Mouse (Mus musculus) liver, embryonic 14.5 days (tissue): Measurements from ENCODE around the gene Jaml. TPM values are rescaled to one million over a fixed set of nuclear protein-coding genes. Genes with fewer than 3 reads are reported as not detected.

Experiments
- ATAC-seq: fragments of 200-750 bp; cut with Nextera tagmentation; 2 replicates; pipeline ENCODE4 v1.8.0; 2017; ENCODE audit warnings: moderate number of reproducible peaks, mild to moderate bottlenecking, moderate library complexity; ENCODE audit not compliant: insufficient read depth
- DNase-seq, 3 experiments: peaks; one replicate each; pipeline ENCODE4 v3.0.0-alpha.2; 2012 to 2013; ENCODE audit warnings: low read depth in 3 of 3, low spot score in 3 of 3
- H3K27ac ChIP-seq: fragments of 300-500 bp; sonication (generic); 2 replicates; pipeline ENCODE4 v1.5.1; 2014; ENCODE audit warnings: moderate library complexity, mild to moderate bottlenecking, control low read depth, inconsistent platforms
- H3K27me3 ChIP-seq: fragments of 300-500 bp; sonication (generic); 2 replicates; pipeline ENCODE4 v1.6.1; 2014; ENCODE audit warnings: mild to moderate bottlenecking, low read length, moderate library complexity; ENCODE audit not compliant: control insufficient read depth, insufficient read depth
- H3K36me3 ChIP-seq: fragments of 300-500 bp; sonication (generic); replicated peaks from 2 replicates; pipeline ENCODE4 v1.6.1; 2014; ENCODE audit warnings: low read depth; ENCODE audit not compliant: control insufficient read depth, insufficient read depth
- H3K4me1 ChIP-seq, 2 experiments: fragments of 200-500 bp in 1 of 2; fragments of 300-500 bp in 1 of 2; sonication (generic) in 1 of 2; replicated peaks; 2 replicates each; pipeline ENCODE4 v1.6.1; 2012 to 2014; ENCODE audit warnings: antibody characterized with exemption in 1 of 2, inconsistent platforms in 1 of 2, low read length in 1 of 2; ENCODE audit not compliant: control insufficient read depth in 2 of 2, insufficient read depth in 2 of 2
- H3K4me2 ChIP-seq: fragments of 300-500 bp; sonication (generic); 2 replicates; pipeline ENCODE4 v1.6.1; 2014; ENCODE audit warnings: low read depth, mild to moderate bottlenecking, control low read depth, moderate library complexity
- H3K4me3 ChIP-seq, 2 experiments: fragments of 200-500 bp in 1 of 2; fragments of 300-500 bp in 1 of 2; sonication (generic) in 1 of 2; 2 replicates each; pipeline ENCODE4 v1.5.1; 2012 to 2014; ENCODE audit warnings: low read depth in 2 of 2, low read length in 2 of 2, mild to moderate bottlenecking in 2 of 2, control low read depth in 1 of 2, inconsistent platforms in 1 of 2, moderate library complexity in 1 of 2; ENCODE audit not compliant: insufficient read depth in 1 of 2
- H3K9ac ChIP-seq: fragments of 300-500 bp; sonication (generic); replicated peaks from 2 replicates; pipeline ENCODE4 v1.6.1; 2014; ENCODE audit warnings: mild to moderate bottlenecking, control low read depth, moderate library complexity
- H3K9me3 ChIP-seq: fragments of 300-500 bp; sonication (generic); 2 replicates; pipeline ENCODE4 v1.6.1; 2016; ENCODE audit warnings: low read length, mixed read lengths; ENCODE audit not compliant: control insufficient read depth
- CTCF ChIP-seq: IDR thresholded peaks from 2 replicates; pipeline ENCODE4 v1.5.1; 2016; ENCODE audit warnings: antibody characterized with exemption, low read depth, control low read depth
- EP300 ChIP-seq: IDR thresholded peaks from 2 replicates; pipeline ENCODE4 v1.6.1; 2016; ENCODE audit warnings: antibody characterized with exemption, low read depth
- WGBS: fragments of 180-500 bp; shearing (Covaris S2); extraction: QIAGEN DNeasy Blood & Tissue Kit; methylation state at CpG from one replicate; pipeline ENCODE4 v1.1.7; 2014; ENCODE audit not compliant: insufficient replicate concordance; 5-methylcytosine and 5-hydroxymethylcytosine counted together
- polyA plus RNA-seq, 2 experiments: library from polyadenylated mRNA; depleted of rRNA in 1 of 2; stranded (reverse) in 1 of 2; unstranded in 1 of 2; fragments of >200 nt; fragmentation: Nextera tagmentation in 1 of 2; extraction: Ambion mirVana in 1 of 2; gene quantifications; 2 replicates each; pipeline versions ENCODE4 v1.2.1 to v1.2.3; 2012 to 2014

Gene Jaml
- polyA plus RNA-seq, 2 experiments: 0.09 to 0.25 TPM

- Histone ChIP-seq H3K4me3 (peak overlapping the region in 1 of 2 experiments; percentile 25; a peak in 2 of 4 replicates), H3K27me3 (peaks cover 7% of the 10 kb centered on the region), H3K9ac (no peak overlapping the region), H3K9me3 (no peaks in the 10 kb centered on the region), H3K27ac (no peak overlapping the region), H3K4me2 (peak overlapping the region; percentile 47), H3K4me1 (no peaks in the 10 kb centered on the region), H3K36me3 (no peaks in the 10 kb centered on the region)
- TF ChIP-seq EP300: no peak
- no peak for TF ChIP-seq CTCF
- ATAC-seq (no peak), DNase-seq (no peak)
- WGBS: 9% methylated on average over 27 of the region's 27 CpGs
These were observed 66.7 kb downstream of the Jaml start for GRCm38 (mm10) chr9:45145533-45146266.

- no peak overlapping the region for H3K9ac ChIP-seq
- H3K27me3 ChIP-seq: peaks cover 7% of the 10 kb centered on the region
- DNase-seq: no peak
These were observed 67.2 kb downstream of the Jaml start for GRCm38 (mm10) chr9:45146267-45146597.

GRCm38 (mm10) chr9:45150933-45151332 lies 72.0 kb downstream of the Jaml start:
- Histone ChIP-seq H3K27me3 (peaks cover 2% of the 10 kb centered on the region), H3K9me3 (no peaks in the 10 kb centered on the region), H3K4me3 (no peak overlapping the region), H3K36me3 (no peaks in the 10 kb centered on the region), H3K4me2 (no peak overlapping the region), H3K9ac (no peak overlapping the region), H3K4me1 (no peaks in the 10 kb centered on the region), H3K27ac (no peak overlapping the region)
- TF ChIP-seq CTCF (no peak), EP300 (no peak)
- ATAC-seq (no peak), DNase-seq (no peak)
- WGBS: 36% methylated on average over 1 of the region's 1 CpGs

More at GRCm38 (mm10) chr9:45146267-45146597, 67.2 kb downstream of the Jaml start:
- ATAC-seq: no peak
- Histone ChIP-seq H3K36me3 (no peaks in the 10 kb centered on the region), H3K27ac (no peak overlapping the region), H3K4me2 (peak overlapping the region; percentile 47), H3K4me3 (peak overlapping the region in 1 of 2 experiments; percentile 25; a peak in 2 of 4 replicates), H3K9me3 (no peaks in the 10 kb centered on the region), H3K4me1 (no peaks in the 10 kb centered on the region)
- no peak for TF ChIP-seq EP300
- peak; percentile 71 for TF ChIP-seq CTCF
- WGBS: 3% methylated on average over 5 of the region's 5 CpGs

GRCm38 (mm10) chr9:45153361-45153760 lies 74.4 kb downstream of the Jaml start:
- ATAC-seq (no peak), DNase-seq (no peak)
- Histone ChIP-seq H3K27me3 (no peaks in the 10 kb centered on the region), H3K27ac (no peak overlapping the region), H3K36me3 (no peaks in the 10 kb centered on the region), H3K4me3 (no peak overlapping the region), H3K4me2 (no peak overlapping the region), H3K9me3 (no peaks in the 10 kb centered on the region), H3K4me1 (no peaks in the 10 kb centered on the region), H3K9ac (no peak overlapping the region)
- TF ChIP-seq EP300: no peak
- no peak for TF ChIP-seq CTCF
- 67% methylated on average over 7 of the region's 7 CpGs for WGBS

Other genes with a start within 250 kb of the Jaml start
- 2.3 and 3.0 TPM in 2 replicates for gene Kmt2a, start 197.9 kb upstream of the Jaml start, polyA plus RNA-seq (2012; rRNA removed)
- 2.3 TPM in 2 replicates for gene Kmt2a, start 197.9 kb upstream of the Jaml start, polyA plus RNA-seq (2014; fragmentation: Nextera tagmentation; extraction: Ambion mirVana)
- gene Atp5l, start 158.4 kb upstream of the Jaml start, polyA plus RNA-seq (2012; rRNA removed): 261 and 418 TPM in 2 replicates
- gene Atp5l, start 158.4 kb upstream of the Jaml start, polyA plus RNA-seq (2014; fragmentation: Nextera tagmentation; extraction: Ambion mirVana): 577 and 630 TPM in 2 replicates
- 6.1 and 7.6 TPM in 2 replicates for gene Ube4a, start 113.6 kb upstream of the Jaml start, polyA plus RNA-seq (2012; rRNA removed)
- 11.6 and 13.1 TPM in 2 replicates for gene Ube4a, start 113.6 kb upstream of the Jaml start, polyA plus RNA-seq (2014; fragmentation: Nextera tagmentation; extraction: Ambion mirVana)
- gene Cd3g, start 98.8 kb upstream of the Jaml start, polyA plus RNA-seq (2012; rRNA removed): 0.09 and 0.26 TPM in 2 replicates
- 0.25 and 0.51 TPM in 2 replicates for gene Cd3g, start 98.8 kb upstream of the Jaml start, polyA plus RNA-seq (2014; fragmentation: Nextera tagmentation; extraction: Ambion mirVana)
- 0.02 TPM in 1 of 2 replicates, not detected in the other for gene Cd3d, start 97.4 kb upstream of the Jaml start, polyA plus RNA-seq (2012; rRNA removed)
- 0.32 TPM in 1 of 2 replicates, not detected in the other for gene Cd3d, start 97.4 kb upstream of the Jaml start, polyA plus RNA-seq (2014; fragmentation: Nextera tagmentation; extraction: Ambion mirVana)
- not detected in 2 replicates for gene Cd3e, start 69.6 kb upstream of the Jaml start, polyA plus RNA-seq (2012; rRNA removed)
- not detected in 2 replicates for gene Cd3e, start 69.6 kb upstream of the Jaml start, polyA plus RNA-seq (2014; fragmentation: Nextera tagmentation; extraction: Ambion mirVana)
- 4.4 and 4.9 TPM in 2 replicates for gene Mpzl2, start 39.4 kb upstream of the Jaml start, polyA plus RNA-seq (2012; rRNA removed)
- 3.1 and 4.7 TPM in 2 replicates for gene Mpzl2, start 39.4 kb upstream of the Jaml start, polyA plus RNA-seq (2014; fragmentation: Nextera tagmentation; extraction: Ambion mirVana)
- 0.33 and 0.44 TPM in 2 replicates for gene Mpzl3, start 24.0 kb upstream of the Jaml start, polyA plus RNA-seq (2012; rRNA removed)
- 0.51 and 1.0 TPM in 2 replicates for gene Mpzl3, start 24.0 kb upstream of the Jaml start, polyA plus RNA-seq (2014; fragmentation: Nextera tagmentation; extraction: Ambion mirVana)
- 0.13 and 0.15 TPM in 2 replicates for gene Scn2b, start 38.6 kb downstream of the Jaml start, polyA plus RNA-seq (2012; rRNA removed)
- gene Scn2b, start 38.6 kb downstream of the Jaml start, polyA plus RNA-seq (2014; fragmentation: Nextera tagmentation; extraction: Ambion mirVana): 0.08 and 0.10 TPM in 2 replicates
- 0.03 and 0.06 TPM in 2 replicates for gene Scn4b, start 59.2 kb downstream of the Jaml start, polyA plus RNA-seq (2012; rRNA removed)
- gene Scn4b, start 59.2 kb downstream of the Jaml start, polyA plus RNA-seq (2014; fragmentation: Nextera tagmentation; extraction: Ambion mirVana): 0.01 TPM in 1 of 2 replicates, not detected in the other
- gene BC049352, start 102.8 kb downstream of the Jaml start, polyA plus RNA-seq (2012; rRNA removed): 0.04 TPM in 1 of 2 replicates, not detected in the other
- gene BC049352, start 102.8 kb downstream of the Jaml start, polyA plus RNA-seq (2014; fragmentation: Nextera tagmentation; extraction: Ambion mirVana): 0.11 TPM in 1 of 2 replicates, not detected in the other
- 0.06 and 0.12 TPM in 2 replicates for gene Tmprss4, start 124.9 kb downstream of the Jaml start, polyA plus RNA-seq (2012; rRNA removed)
- 0.05 TPM in 1 of 2 replicates, not detected in the other for gene Tmprss4, start 124.9 kb downstream of the Jaml start, polyA plus RNA-seq (2014; fragmentation: Nextera tagmentation; extraction: Ambion mirVana)
- 1.2 and 1.4 TPM in 2 replicates for gene Il10ra, start 190.0 kb downstream of the Jaml start, polyA plus RNA-seq (2012; rRNA removed)
- gene Il10ra, start 190.0 kb downstream of the Jaml start, polyA plus RNA-seq (2014; fragmentation: Nextera tagmentation; extraction: Ambion mirVana): 1.2 and 1.3 TPM in 2 replicates
- not detected in 2 replicates for gene Tmprss13, start 239.9 kb downstream of the Jaml start, polyA plus RNA-seq (2012; rRNA removed)
- gene Tmprss13, start 239.9 kb downstream of the Jaml start, polyA plus RNA-seq (2014; fragmentation: Nextera tagmentation; extraction: Ambion mirVana): not detected in 2 replicates